Mouse (Mus musculus): Measurements from ENCODE around the gene Eno3. TPM values are rescaled to one million over a fixed set of nuclear protein-coding genes. Genes with fewer than 3 reads are reported as not detected.

The Eno3 gene
- total RNA-seq, 2 experiments from 2014 or later = 6.0 to 9.9 TPM

GRCm38 (mm10) chr11:70678576-70678975 is 21.6 kb downstream of the Eno3 start:
- DNase-seq (ENCODE audit: low spot score in 2 of 2) = no peak

GRCm38 (mm10) chr11:70679361-70679760 is 22.4 kb downstream of the Eno3 start:
- no peak for DNase-seq (ENCODE audit: low spot score in 2 of 2)

- no peak for DNase-seq (ENCODE audit: low spot score in 2 of 2)
Measured at GRCm38 (mm10) chr11:70679894-70680293, 22.9 kb downstream of the Eno3 start.

- no peak for DNase-seq (ENCODE audit: low spot score in 2 of 2)
Measured at GRCm38 (mm10) chr11:70681170-70681569, 24.2 kb downstream of the Eno3 start.

GRCm38 (mm10) chr11:70681897-70682581 is 25.0 kb downstream of the Eno3 start:
- DNase-seq (ENCODE audit: low spot score in 2 of 2) = peak in 1 of 2 experiments; percentile 69

GRCm38 (mm10) chr11:70683640-70684039 is 26.6 kb downstream of the Eno3 start:
- DNase-seq (ENCODE audit: low spot score in 2 of 2) = no peak

GRCm38 (mm10) chr11:70686901-70687566 is 30.0 kb downstream of the Eno3 start:
- peak; percentile 64 to 80 for DNase-seq (ENCODE audit: low spot score in 2 of 2)

- DNase-seq (ENCODE audit: low spot score in 2 of 2) = peak; percentile 76 to 86
Measured at GRCm38 (mm10) chr11:70687601-70688199, 30.7 kb downstream of the Eno3 start, which contains the start of gene Camta2. Gene Camta2, minus strand, starts transcription at chr11:70688105.

- DNase-seq (ENCODE audit: low spot score in 2 of 2) = no peak
Measured at GRCm38 (mm10) chr11:70688372-70688771, 31.4 kb downstream of the Eno3 start.

GRCm38 (mm10) chr11:70689578-70689977 is 32.6 kb downstream of the Eno3 start:
- no peak for DNase-seq (ENCODE audit: low spot score in 2 of 2)

GRCm38 (mm10) chr11:70693504-70693903 is 36.5 kb downstream of the Eno3 start:
- DNase-seq (ENCODE audit: low spot score in 2 of 2) = peak; percentile 47 to 85

- DNase-seq (ENCODE audit: low spot score in 2 of 2) = no peak
Measured at GRCm38 (mm10) chr11:70697376-70697775, 40.4 kb downstream of the Eno3 start.

GRCm38 (mm10) chr11:70699051-70699450 is 42.0 kb downstream of the Eno3 start:
- no peak for DNase-seq (ENCODE audit: low spot score in 2 of 2)

GRCm38 (mm10) chr11:70699722-70700556 is 42.9 kb downstream of the Eno3 start, which contains the start of the genes Inca1 and Kif1c:
Gene Inca1, minus strand, starts transcription at chr11:70700155.
Gene Kif1c, plus strand, starts transcription at chr11:70700548.
- DNase-seq (ENCODE audit: low spot score in 2 of 2) = peak; percentile 93 to 97

- peak in 1 of 2 experiments; percentile 61 for DNase-seq (ENCODE audit: low spot score in 2 of 2)
Measured at GRCm38 (mm10) chr11:70700613-70701012, 43.6 kb downstream of the Eno3 start.

GRCm38 (mm10) chr11:70701221-70701955 is 44.4 kb downstream of the Eno3 start:
- DNase-seq (ENCODE audit: low spot score in 2 of 2) = no peak

GRCm38 (mm10) chr11:70701984-70702733 is 45.2 kb downstream of the Eno3 start:
- no peak for DNase-seq (ENCODE audit: low spot score in 2 of 2)

- no peak for DNase-seq (ENCODE audit: low spot score in 2 of 2)
Measured at GRCm38 (mm10) chr11:70702781-70703180, 45.8 kb downstream of the Eno3 start.

GRCm38 (mm10) chr11:70706127-70706526 is 49.1 kb downstream of the Eno3 start:
- no peak for DNase-seq (ENCODE audit: low spot score in 2 of 2)

GRCm38 (mm10) chr11:70711026-70711425 is 54.0 kb downstream of the Eno3 start:
- DNase-seq (ENCODE audit: low spot score in 2 of 2) = peak; percentile 46 to 79
